Mouse (Mus musculus) thymus, postnatal 10 days (tissue): Measurements from ENCODE around the gene Sipa1l3.

Source experiments
- DNase-seq, 2 experiments: peaks; one replicate each; pipeline ENCODE4 v3.0.0; 2021; ENCODE audit warnings: low spot score in 2 of 2

Gene Sipa1l3

GRCm38 (mm10) chr7:29480590-29481344, 37.7 kb downstream of the Sipa1l3 start:
- DNase-seq: no peak

- no peak for DNase-seq
Measured at GRCm38 (mm10) chr7:29480183-29480582, 38.3 kb downstream of the Sipa1l3 start.

GRCm38 (mm10) chr7:29475005-29475404, 43.4 kb downstream of the Sipa1l3 start:
- DNase-seq: no peak

- peak; percentile 47 to 49 for DNase-seq
Measured at GRCm38 (mm10) chr7:29471309-29471708, 47.1 kb downstream of the Sipa1l3 start.

GRCm38 (mm10) chr7:29469602-29470344, 48.7 kb downstream of the Sipa1l3 start:
- DNase-seq: no peak

- DNase-seq: no peak
Measured at GRCm38 (mm10) chr7:29468593-29468992, 49.8 kb downstream of the Sipa1l3 start.

GRCm38 (mm10) chr7:29466585-29466984, 51.9 kb downstream of the Sipa1l3 start:
- DNase-seq: no peak

- no peak for DNase-seq
Measured at GRCm38 (mm10) chr7:29465736-29466135, 52.7 kb downstream of the Sipa1l3 start.

- DNase-seq: no peak
Measured at GRCm38 (mm10) chr7:29462820-29463219, 55.6 kb downstream of the Sipa1l3 start.

- no peak for DNase-seq
Measured at GRCm38 (mm10) chr7:29462178-29462577, 56.3 kb downstream of the Sipa1l3 start.

GRCm38 (mm10) chr7:29461557-29461956, 56.9 kb downstream of the Sipa1l3 start:
- no peak for DNase-seq

GRCm38 (mm10) chr7:29458889-29459740, 59.3 kb downstream of the Sipa1l3 start:
- no peak for DNase-seq

GRCm38 (mm10) chr7:29457772-29458171, 60.7 kb downstream of the Sipa1l3 start:
- no peak for DNase-seq

GRCm38 (mm10) chr7:29456716-29457115, 61.7 kb downstream of the Sipa1l3 start:
- peak; percentile 14 to 31 for DNase-seq

GRCm38 (mm10) chr7:29455591-29455990, 62.9 kb downstream of the Sipa1l3 start:
- no peak for DNase-seq

- no peak for DNase-seq
Measured at GRCm38 (mm10) chr7:29454965-29455364, 63.5 kb downstream of the Sipa1l3 start.

GRCm38 (mm10) chr7:29452991-29453741, 65.3 kb downstream of the Sipa1l3 start:
- no peak for DNase-seq

- DNase-seq: no peak
Measured at GRCm38 (mm10) chr7:29452381-29452780, 66.1 kb downstream of the Sipa1l3 start.

- no peak for DNase-seq
Measured at GRCm38 (mm10) chr7:29450175-29450574, 68.3 kb downstream of the Sipa1l3 start.

GRCm38 (mm10) chr7:29448830-29449229, 69.6 kb downstream of the Sipa1l3 start:
- no peak for DNase-seq

- no peak for DNase-seq
Measured at GRCm38 (mm10) chr7:29447147-29447829, 71.2 kb downstream of the Sipa1l3 start.
